Mouse (Mus musculus): ENCODE results near the gene Mlh3. TPM values are rescaled to one million over a fixed set of nuclear protein-coding genes. Genes with fewer than 3 reads are reported as not detected.

The Mlh3 gene
- total and polyA plus RNA-seq, 3 experiments = 8.5 to 8.6 TPM; not detected in 1

GRCm38 (mm10) chr12:85271843-85272206, 1.4 kb upstream of the Mlh3 start:
- H3K27me3 ChIP-seq (ENCODE audit: control insufficient read depth in 1 of 2, insufficient read depth in 2 of 2, low read length in 2 of 2) = no peaks in the 10 kb centered on the region
- no peak overlapping the region for H3K9ac ChIP-seq (ENCODE audit: control insufficient read depth, low read depth, low read length, poor library complexity, severe bottlenecking)
- H3K36me3 ChIP-seq (ENCODE audit: control insufficient read depth in 1 of 2, insufficient read depth in 2 of 2, low read length in 2 of 2) = no peaks in the 10 kb centered on the region
- no peaks in the 10 kb centered on the region for H3K4me1 ChIP-seq (ENCODE audit: control insufficient read depth in 1 of 2, insufficient read depth in 2 of 2, low read length in 2 of 2)
- no peaks in the 10 kb centered on the region; the same call in 1 of the 2 replicates for H3K79me2 ChIP-seq (ENCODE audit: control insufficient read depth, insufficient read depth, low read length, poor library complexity)
- no peak overlapping the region for H3K27ac ChIP-seq (ENCODE audit: control insufficient read depth, low read depth, low read length)
- H3K9me3 ChIP-seq (replicated peaks; ENCODE audit: insufficient read depth, low read length) = no peaks in the 10 kb centered on the region
- DNase-seq (ENCODE audit: low read depth, low spot score) = no peak
- no peak overlapping the region for H3K4me3 ChIP-seq (ENCODE audit: control insufficient read depth in 1 of 2, insufficient read depth in 1 of 2, low read depth in 2 of 2, low read length in 2 of 2)
- TF ChIP-seq MYC (IDR thresholded peaks at IDR 0.05; ENCODE audit: low read depth, low read length) (no peak), USF1 (IDR thresholded peaks at IDR 0.05; ENCODE audit: low read depth, low read length) (peak; percentile 16; the same call in 1 of the 2 replicates)

GRCm38 (mm10) chr12:85271132-85271842, 888 bp upstream of the Mlh3 start:
- Histone ChIP-seq H3K9me3 (replicated peaks; ENCODE audit: insufficient read depth, low read length) (no peaks in the 10 kb centered on the region), H3K79me2 (ENCODE audit: control insufficient read depth, insufficient read depth, low read length, poor library complexity) (no peaks in the 10 kb centered on the region; the same call in 1 of the 2 replicates), H3K9ac (ENCODE audit: control insufficient read depth, low read depth, low read length, poor library complexity, severe bottlenecking) (no peak overlapping the region), H3K36me3 (ENCODE audit: control insufficient read depth in 1 of 2, insufficient read depth in 2 of 2, low read length in 2 of 2) (no peaks in the 10 kb centered on the region), H3K27ac (ENCODE audit: control insufficient read depth, low read depth, low read length) (no peak overlapping the region), H3K27me3 (ENCODE audit: control insufficient read depth in 1 of 2, insufficient read depth in 2 of 2, low read length in 2 of 2) (no peaks in the 10 kb centered on the region), H3K4me3 (ENCODE audit: control insufficient read depth in 1 of 2, insufficient read depth in 1 of 2, low read depth in 2 of 2, low read length in 2 of 2) (no peak overlapping the region), H3K4me1 (ENCODE audit: control insufficient read depth in 1 of 2, insufficient read depth in 2 of 2, low read length in 2 of 2) (no peaks in the 10 kb centered on the region)
- TF ChIP-seq BHLHE40 (IDR thresholded peaks at IDR 0.05; ENCODE audit: borderline replicate concordance, low read depth, low read length) (no peak), CTCF (IDR thresholded peaks at IDR 0.05 in 2 of 3, conservative IDR thresholded peaks at IDR 0.05 in 1 of 3; ENCODE audit: control insufficient read depth in 1 of 3, insufficient read depth in 1 of 3, low read depth in 2 of 3, low read length in 3 of 3, poor library complexity in 1 of 3, severe bottlenecking in 1 of 3) (peak in 2 of 3 experiments; percentile 8 to 9; a peak in 1 of 6 replicates), ZC3H11A (IDR thresholded peaks at IDR 0.05; ENCODE audit: low read depth, low read length) (no peak)
- DNase-seq (ENCODE audit: low read depth, low spot score) = no peak

DNA sequence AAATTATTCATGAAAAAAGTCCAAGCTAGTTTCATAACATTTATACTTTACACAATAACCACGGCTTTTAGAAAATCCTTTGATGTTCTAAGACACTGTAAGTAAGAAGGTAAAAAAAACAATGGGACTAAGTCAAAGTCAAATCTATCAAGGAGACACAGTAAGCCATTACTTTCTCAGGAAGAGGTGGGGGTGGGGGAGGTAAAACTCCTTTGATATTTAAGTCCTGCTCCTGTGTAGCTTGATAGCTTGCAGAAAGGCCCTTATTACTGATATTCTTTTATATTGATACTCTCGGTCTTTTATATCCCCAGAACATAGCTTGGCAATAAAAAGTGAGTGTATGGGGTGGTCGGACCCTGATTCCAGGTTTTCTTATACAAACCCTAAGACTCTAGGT, 578 bp downstream of the Mlh3 start:
- no peak; the same call in 1 of the 2 replicates for TF ChIP-seq NELFE (IDR thresholded peaks at IDR 0.05; ENCODE audit: low read depth, low read length)
- no peak for TF ChIP-seq ELF1 (IDR thresholded peaks at IDR 0.05; ENCODE audit: low read depth, low read length)
- no peak for TF ChIP-seq EP300 (IDR thresholded peaks at IDR 0.05; ENCODE audit: low read depth in 1 of 2, low read length in 2 of 2)
- TF ChIP-seq E2F4 (IDR thresholded peaks at IDR 0.05; ENCODE audit: borderline replicate concordance, low read depth, low read length) = no peak
- TF ChIP-seq GATA1 (IDR thresholded peaks at IDR 0.05; ENCODE audit: low read depth, low read length) = no peak
- no peak for TF ChIP-seq JUND (IDR thresholded peaks at IDR 0.05; ENCODE audit: low read depth, low read length)
- TF ChIP-seq KAT2A (conservative IDR thresholded peaks at IDR 0.05; ENCODE audit: low read depth, low read length) = no peak
- TF ChIP-seq TAL1 (IDR thresholded peaks at IDR 0.05; ENCODE audit: low read length) = no peak
- TF ChIP-seq BHLHE40 (IDR thresholded peaks at IDR 0.05; ENCODE audit: borderline replicate concordance, low read depth, low read length) = no peak
- no peak for TF ChIP-seq MYB (IDR thresholded peaks at IDR 0.05; ENCODE audit: low read depth, low read length)
- no peaks in the 10 kb centered on the region for H3K9me3 ChIP-seq (replicated peaks; ENCODE audit: insufficient read depth, low read length)
- no peaks in the 10 kb centered on the region; the same call in 1 of the 2 replicates for H3K79me2 ChIP-seq (ENCODE audit: control insufficient read depth, insufficient read depth, low read length, poor library complexity)
- peak overlapping the region; percentile 76 to 88 for H3K4me3 ChIP-seq (ENCODE audit: control insufficient read depth in 1 of 2, insufficient read depth in 1 of 2, low read depth in 2 of 2, low read length in 2 of 2)
- peaks cover 0 to 11% of the 10 kb centered on the region in 2 experiments; a peak in 2 of 4 replicates for H3K36me3 ChIP-seq (ENCODE audit: control insufficient read depth in 1 of 2, insufficient read depth in 2 of 2, low read length in 2 of 2)
- no peak for DNase-seq (ENCODE audit: low read depth, low spot score)
- peak overlapping the region; percentile 89 for H3K9ac ChIP-seq (ENCODE audit: control insufficient read depth, low read depth, low read length, poor library complexity, severe bottlenecking)
- peak overlapping the region; percentile 72 for H3K27ac ChIP-seq (ENCODE audit: control insufficient read depth, low read depth, low read length)
- H3K27me3 ChIP-seq (ENCODE audit: control insufficient read depth in 1 of 2, insufficient read depth in 2 of 2, low read length in 2 of 2) = no peaks in the 10 kb centered on the region
- H3K4me1 ChIP-seq (ENCODE audit: control insufficient read depth in 1 of 2, insufficient read depth in 2 of 2, low read length in 2 of 2) = peaks cover 5 to 9% of the 10 kb centered on the region in 2 experiments
